Mouse (Mus musculus): ENCODE measurements around the gene 3830406C13Rik.

- no peak for TF ChIP-seq POLR2A (IDR thresholded peaks at IDR 0.05; ENCODE audit: low read depth, low read length)
- TF ChIP-seq CTCF (conservative IDR thresholded peaks at IDR 0.05; ENCODE audit: insufficient read depth, insufficient read length, low read depth, low read length) = peak; percentile 45
Measured at GRCm38 (mm10) chr14:12333622-12334021, 49.6 kb downstream of the 3830406C13Rik start.

Data from kidney, adult 2 months (tissue).